Mouse (Mus musculus): ENCODE data around the gene Ippk. TPM values are rescaled to one million over a fixed set of nuclear protein-coding genes. Genes with fewer than 3 reads are reported as not detected.

The Ippk gene
- polyA plus RNA-seq, 1 experiment from 2014 or later = 14.6 TPM

- Histone ChIP-seq H3K27me3 (ENCODE audit: control insufficient read depth, insufficient read depth, low read length) (no peaks in the 10 kb centered on the region), H3K4me2 (ENCODE audit: low read depth, severe bottlenecking) (no peak overlapping the region), H3K9me3 (ENCODE audit: control insufficient read depth, low read length) (no peaks in the 10 kb centered on the region), H3K27ac (replicated peaks; ENCODE audit: low read depth, low read length) (no peak overlapping the region), H3K9ac (ENCODE audit: low read length) (no peak overlapping the region), H3K36me3 (ENCODE audit: control insufficient read depth, insufficient read depth, low read length) (no peaks in the 10 kb centered on the region), H3K4me1 (ENCODE audit: control insufficient read depth, insufficient read depth, low read length) (no peaks in the 10 kb centered on the region), H3K4me3 (ENCODE audit: low read depth, low read length) (no peak overlapping the region)
- 90% methylated on average over 3 of the region's 3 CpGs for WGBS
- ATAC-seq (ENCODE audit: insufficient number of reproducible peaks, low FRiP score, low TSS enrichment, low read depth) = no peak
- DNase-seq (ENCODE audit: low spot score) = no peak
Observed at GRCm38 (mm10) chr13:49507176-49507575, 86.1 kb downstream of the Ippk start.

Other genes with a start within 250 kb of the Ippk start
- gene Ninj1, start 233.8 kb upstream of the Ippk start, polyA plus RNA-seq (2014; fragmentation: Nextera tagmentation; extraction: Ambion mirVana) = 23.6 and 24.4 TPM in 2 replicates
- 32.9 and 34.2 TPM in 2 replicates for gene Card19, start 205.2 kb upstream of the Ippk start, polyA plus RNA-seq (2014; fragmentation: Nextera tagmentation; extraction: Ambion mirVana)
- gene Susd3, start 172.5 kb upstream of the Ippk start, polyA plus RNA-seq (2014; fragmentation: Nextera tagmentation; extraction: Ambion mirVana) = 0.52 and 1.2 TPM in 2 replicates
- gene Fgd3, start 100.9 kb upstream of the Ippk start, polyA plus RNA-seq (2014; fragmentation: Nextera tagmentation; extraction: Ambion mirVana) = 0.37 and 0.92 TPM in 2 replicates
- 25.8 and 29.2 TPM in 2 replicates for gene Bicd2, start 79.7 kb upstream of the Ippk start, polyA plus RNA-seq (2014; fragmentation: Nextera tagmentation; extraction: Ambion mirVana)
- gene Tes3-ps, start 72.1 kb downstream of the Ippk start, polyA plus RNA-seq (2014; fragmentation: Nextera tagmentation; extraction: Ambion mirVana) = 0.85 and 0.87 TPM in 2 replicates
- 0.19 and 0.26 TPM in 2 replicates for gene Ecm2, start 83.6 kb downstream of the Ippk start, polyA plus RNA-seq (2014; fragmentation: Nextera tagmentation; extraction: Ambion mirVana)
- gene Aspn, start 123.2 kb downstream of the Ippk start, polyA plus RNA-seq (2014; fragmentation: Nextera tagmentation; extraction: Ambion mirVana) = 0.32 and 0.40 TPM in 2 replicates
- gene Omd, start 161.2 kb downstream of the Ippk start, polyA plus RNA-seq (2014; fragmentation: Nextera tagmentation; extraction: Ambion mirVana) = 0.49 and 0.50 TPM in 2 replicates
- gene Ogn, start 186.8 kb downstream of the Ippk start, polyA plus RNA-seq (2014; fragmentation: Nextera tagmentation; extraction: Ambion mirVana) = 5.7 and 5.9 TPM in 2 replicates
- gene Cenpp, start 231.5 kb downstream of the Ippk start, polyA plus RNA-seq (2014; fragmentation: Nextera tagmentation; extraction: Ambion mirVana) = 38.6 TPM in 2 replicates
- gene Nol8, start 231.8 kb downstream of the Ippk start, polyA plus RNA-seq (2014; fragmentation: Nextera tagmentation; extraction: Ambion mirVana) = 19.6 and 22.6 TPM in 2 replicates

All from limb, embryonic 11.5 days (tissue).